ENCODE assay signal across 22 mouse cellular contexts in genomic region chr11:111791267-111791926, GRCm38 (mm10).
"Had no signal": no experiment of that assay in that cellular context is flagged by ENCODE, and none has a peak within 500 bp of the region (broad histone marks: within the 10 kb centered on the region; RNA-seq: fewer than 3 reads in every experiment).

No protein-coding gene starts in this region.

- H3K9me3 ChIP-seq: limb, embryonic 10.5 days; limb, embryonic 13.5 days; liver, embryonic 12.5 days; liver, embryonic 15.5 days; megakaryocyte, embryonic 14.5 days; neural tube, embryonic 12.5 days; neural tube, embryonic 15.5 days; stomach, embryonic 15.5 days had no signal

- H3K4me3 ChIP-seq: limb, embryonic 10.5 days; limb, embryonic 13.5 days; liver, embryonic 12.5 days; liver, embryonic 15.5 days; megakaryocyte, embryonic 14.5 days; neural tube, embryonic 12.5 days; neural tube, embryonic 15.5 days; stomach, embryonic 15.5 days had no signal

- H3K36me3 ChIP-seq: limb, embryonic 10.5 days; limb, embryonic 13.5 days; liver, embryonic 12.5 days; liver, embryonic 15.5 days; neural tube, embryonic 12.5 days; neural tube, embryonic 15.5 days; stomach, embryonic 15.5 days had no signal

- H3K27ac ChIP-seq: limb, embryonic 10.5 days; limb, embryonic 13.5 days; liver, embryonic 12.5 days; liver, embryonic 15.5 days; neural tube, embryonic 12.5 days; neural tube, embryonic 15.5 days; stomach, embryonic 15.5 days had no signal

- H3K27me3 ChIP-seq: limb, embryonic 13.5 days; liver, embryonic 12.5 days; liver, embryonic 15.5 days; megakaryocyte, embryonic 14.5 days; neural tube, embryonic 12.5 days; neural tube, embryonic 15.5 days; stomach, embryonic 15.5 days had no signal

- DNase-seq: kidney, adult 18-20 months; kidney, adult 9 months; kidney, postnatal 14 days; kidney, postnatal 4 days; liver; lung, adult 18-20 months; lung, postnatal 10 days; midbrain, embryonic 14.5 days; right cerebral cortex, adult 18-20 months; right cerebral cortex, postnatal 25 days; spleen, adult 18-20 months; thymus, postnatal 25 days had no signal

- ATAC-seq: intestine, embryonic 16.5 days; liver, embryonic 12.5 days had no signal

- H3K9ac ChIP-seq: limb, embryonic 13.5 days; liver, embryonic 12.5 days; liver, embryonic 15.5 days; neural tube, embryonic 12.5 days; neural tube, embryonic 15.5 days; stomach, embryonic 15.5 days had no signal

- H3K4me2 ChIP-seq: limb, embryonic 13.5 days; liver, embryonic 12.5 days; liver, embryonic 15.5 days; midbrain, embryonic 11.5 days; neural tube, embryonic 12.5 days; neural tube, embryonic 15.5 days; stomach, embryonic 15.5 days had no signal

- H3K4me1 ChIP-seq: liver, embryonic 12.5 days; liver, embryonic 15.5 days; megakaryocyte, embryonic 14.5 days; neural tube, embryonic 12.5 days; neural tube, embryonic 15.5 days; stomach, embryonic 15.5 days had no signal
